ENCODE assay signal across 7 mouse cellular contexts in genomic region chr1:185205090-185205489, GRCm38 (mm10). TPM values are rescaled to one million over a fixed set of nuclear protein-coding genes. Genes with fewer than 3 reads are reported as not detected.
DNase-seq lines count a peak whose midpoint lies in the region; ATAC-seq and TF ChIP-seq lines count a peak whose summit lies in the region.

No protein-coding gene starts in this region.

- H3K4me3 ChIP-seq in neural tube, embryonic 11.5 days (ENCODE audit: low read depth, low read length) = no peak overlapping the region
- H3K4me3 ChIP-seq in erythroblast, embryonic 14.5 days (replicated peaks) = peak overlapping the region; percentile 79
- H3K4me3 ChIP-seq in limb, embryonic 14.5 days (replicated peaks; ENCODE audit: low read length) = peak overlapping the region; percentile 73
- H3K4me3 ChIP-seq in neural tube, embryonic 15.5 days (replicated peaks) = no peak overlapping the region; the same call in 1 of the 2 replicates

- WGBS in neural tube, embryonic 11.5 days = 83% methylated on average over 8 of the region's 8 CpGs
- 69% methylated on average over 8 of the region's 8 CpGs for WGBS in limb, embryonic 14.5 days
- 76% methylated on average over 8 of the region's 8 CpGs for WGBS in neural tube, embryonic 15.5 days

- no peak for DNase-seq in neural tube, embryonic 11.5 days (ENCODE audit: low spot score)
- DNase-seq in neural tube, embryonic 10.5 days (ENCODE audit: extremely low spot score, low spot score) = no peak
- no peak for DNase-seq in limb, embryonic 14.5 days (ENCODE audit: low spot score)
- no peak for DNase-seq in testis, postnatal 10 days (ENCODE audit: low spot score)
- DNase-seq in urinary bladder, postnatal 36 days (ENCODE audit: low spot score in 2 of 2) = no peak

- H3K4me2 ChIP-seq in neural tube, embryonic 11.5 days (ENCODE audit: low read depth) = peak overlapping the region; percentile 90; the same call in 1 of the 2 replicates
- H3K4me2 ChIP-seq in limb, embryonic 14.5 days (replicated peaks; ENCODE audit: low read depth, low read length, severe bottlenecking) = peak overlapping the region; percentile 89
- H3K4me2 ChIP-seq in neural tube, embryonic 15.5 days = peak overlapping the region; percentile 89

- H3K27me3 ChIP-seq in neural tube, embryonic 11.5 days (ENCODE audit: control insufficient read depth, insufficient read depth, low read length) = no peaks in the 10 kb centered on the region
- peaks cover under 1% of the 10 kb centered on the region; the same call in 1 of the 2 replicates for H3K27me3 ChIP-seq in erythroblast, embryonic 14.5 days (ENCODE audit: control insufficient read depth)
- no peaks in the 10 kb centered on the region for H3K27me3 ChIP-seq in limb, embryonic 14.5 days (ENCODE audit: control insufficient read depth, insufficient read depth, low read length)
- H3K27me3 ChIP-seq in neural tube, embryonic 15.5 days (replicated peaks) = no peaks in the 10 kb centered on the region

- TF ChIP-seq POLR2A in limb, embryonic 14.5 days (IDR thresholded peaks at IDR 0.05; ENCODE audit: borderline replicate concordance, extremely low read depth, insufficient read depth, insufficient read length) = no peak

- no peak overlapping the region for H3K27ac ChIP-seq in neural tube, embryonic 11.5 days (ENCODE audit: low read depth, low read length)
- no peak overlapping the region for H3K27ac ChIP-seq in limb, embryonic 14.5 days (replicated peaks; ENCODE audit: low read depth, low read length)
- H3K27ac ChIP-seq in neural tube, embryonic 15.5 days (replicated peaks) = no peak overlapping the region

- H3K9me3 ChIP-seq in neural tube, embryonic 11.5 days (ENCODE audit: control insufficient read depth, low read length) = no peaks in the 10 kb centered on the region
- H3K9me3 ChIP-seq in erythroblast, embryonic 14.5 days (ENCODE audit: control insufficient read depth, low read length) = no peaks in the 10 kb centered on the region
- H3K9me3 ChIP-seq in limb, embryonic 14.5 days (ENCODE audit: control insufficient read depth, low read length) = no peaks in the 10 kb centered on the region
- no peaks in the 10 kb centered on the region for H3K9me3 ChIP-seq in neural tube, embryonic 15.5 days (replicated peaks)

- no peak overlapping the region for H3K9ac ChIP-seq in neural tube, embryonic 11.5 days (ENCODE audit: low read length)
- H3K9ac ChIP-seq in limb, embryonic 14.5 days (ENCODE audit: low read depth, low read length, severe bottlenecking) = peak overlapping the region; percentile 29; the same call in 1 of the 2 replicates
- H3K9ac ChIP-seq in neural tube, embryonic 15.5 days (replicated peaks) = no peak overlapping the region

- ATAC-seq in neural tube, embryonic 11.5 days (ENCODE audit: insufficient read depth, low FRiP score, low TSS enrichment) = no peak
- ATAC-seq in limb, embryonic 14.5 days (ENCODE audit: low FRiP score, low read depth) = no peak
- no peak for ATAC-seq in neural tube, embryonic 15.5 days (ENCODE audit: low FRiP score)

- H3K36me3 ChIP-seq in neural tube, embryonic 11.5 days (ENCODE audit: control insufficient read depth, insufficient read depth, low read length) = no peaks in the 10 kb centered on the region
- H3K36me3 ChIP-seq in erythroblast, embryonic 14.5 days (ENCODE audit: control insufficient read depth) = peaks cover 31% of the 10 kb centered on the region
- no peaks in the 10 kb centered on the region for H3K36me3 ChIP-seq in limb, embryonic 14.5 days (ENCODE audit: control insufficient read depth, insufficient read depth, low read length)
- no peaks in the 10 kb centered on the region for H3K36me3 ChIP-seq in neural tube, embryonic 15.5 days

- peaks cover 8% of the 10 kb centered on the region for H3K4me1 ChIP-seq in neural tube, embryonic 11.5 days (ENCODE audit: control insufficient read depth, insufficient read depth, low read length)
- peaks cover 50% of the 10 kb centered on the region for H3K4me1 ChIP-seq in erythroblast, embryonic 14.5 days (ENCODE audit: control insufficient read depth)
- H3K4me1 ChIP-seq in limb, embryonic 14.5 days (ENCODE audit: control insufficient read depth, insufficient read depth, low read length) = peaks cover 25% of the 10 kb centered on the region
- peaks cover 52% of the 10 kb centered on the region for H3K4me1 ChIP-seq in neural tube, embryonic 15.5 days

RNA-seq across cellular contexts. Expression of gene Rab3gap2, which starts 1.2 kb away (rescaled TPM):
- 24.9 and 26.4 TPM in 2 replicates for polyA plus RNA-seq in neural tube, embryonic 11.5 days (2014; fragmentation: Nextera tagmentation; extraction: Ambion mirVana)
- polyA plus RNA-seq in erythroblast, embryonic 14.5 days (2012) = 0.51 and 0.87 TPM in 2 replicates
- polyA plus RNA-seq in limb, embryonic 14.5 days (2012; rRNA removed) = 36.9 and 38.0 TPM in 2 replicates
- polyA plus RNA-seq in limb, embryonic 14.5 days (2014; fragmentation: Nextera tagmentation; extraction: Ambion mirVana) = 24.9 and 26.3 TPM in 2 replicates
- polyA plus RNA-seq in neural tube, embryonic 15.5 days (2015; fragmentation: Nextera tagmentation; extraction: Ambion mirVana) = 23.8 and 24.5 TPM in 2 replicates

Comparison
In these comparisons a context has a peak if more than half of its experiments do, and no peak if none do; other contexts are left out.
1. H3K4me3 ChIP-seq: peak in erythroblast, embryonic 14.5 days (single experiment) and limb, embryonic 14.5 days (single experiment); none in neural tube, embryonic 11.5 days (single experiment) and neural tube, embryonic 15.5 days (single experiment).
2. RNA of gene Rab3gap2, which starts 1.2 kb away (polyA plus RNA-seq): 24.9 to 38.0 TPM in limb, embryonic 14.5 days, 24.9 to 26.4 TPM in neural tube, embryonic 11.5 days and 23.8 to 24.5 TPM in neural tube, embryonic 15.5 days; 0.51 to 0.87 TPM in erythroblast, embryonic 14.5 days; every median in the first group is over 10 times any median in the second.
3. Peak in every context shown above with its lines, with median percentiles within 50 percentile points of each other: H3K4me2 ChIP-seq.